Mouse (Mus musculus): ENCODE results near the gene Lima1.
"Not testable (repeated sequence)": the region's sequence is repeated elsewhere in the genome, so short reads cannot be mapped to it uniquely, and the experiment has no call there.

The Lima1 gene

GRCm38 (mm10) chr15:99803186-99803644, 72.0 kb downstream of the Lima1 start:
- no peak for DNase-seq (ENCODE audit: low spot score)

- no peak for DNase-seq (ENCODE audit: low spot score)
Observed at GRCm38 (mm10) chr15:99801885-99802572, 73.2 kb downstream of the Lima1 start.

GRCm38 (mm10) chr15:99799706-99800105, 75.5 kb downstream of the Lima1 start:
- DNase-seq (ENCODE audit: low spot score) = no peak

- DNase-seq (ENCODE audit: low spot score) = no peak
Observed at GRCm38 (mm10) chr15:99797898-99798297, 77.4 kb downstream of the Lima1 start.

- no peak for DNase-seq (ENCODE audit: low spot score)
Observed at GRCm38 (mm10) chr15:99796735-99797134, 78.5 kb downstream of the Lima1 start.

- DNase-seq (ENCODE audit: low spot score) = no peak
Observed at GRCm38 (mm10) chr15:99796066-99796465, 79.2 kb downstream of the Lima1 start.

GRCm38 (mm10) chr15:99792221-99792815, 82.9 kb downstream of the Lima1 start:
- DNase-seq (ENCODE audit: low spot score) = no peak

GRCm38 (mm10) chr15:99791003-99791402, 84.3 kb downstream of the Lima1 start:
- DNase-seq (ENCODE audit: low spot score) = no peak

- DNase-seq (ENCODE audit: low spot score) = no peak
Observed at GRCm38 (mm10) chr15:99790464-99790863, 84.8 kb downstream of the Lima1 start.

GRCm38 (mm10) chr15:99787625-99788120, 87.6 kb downstream of the Lima1 start:
- no peak for DNase-seq (ENCODE audit: low spot score)

GRCm38 (mm10) chr15:99778677-99779335, 96.5 kb downstream of the Lima1 start:
- no peak for DNase-seq (ENCODE audit: low spot score)

- peak; percentile 20 for DNase-seq (ENCODE audit: low spot score)
Observed at GRCm38 (mm10) chr15:99778148-99778547, 97.1 kb downstream of the Lima1 start.

- DNase-seq (ENCODE audit: low spot score) = no peak
Observed at GRCm38 (mm10) chr15:99772925-99773324, 102.3 kb downstream of the Lima1 start.

GRCm38 (mm10) chr15:99772881-99772924, 102.6 kb downstream of the Lima1 start, which contains the start of gene Cers5:
Gene Cers5, minus strand, starts transcription at chr15:99772885.
- not testable (repeated sequence) for DNase-seq (ENCODE audit: low spot score)

GRCm38 (mm10) chr15:99772277-99772880, 102.9 kb downstream of the Lima1 start:
- DNase-seq (ENCODE audit: low spot score) = peak; percentile 57

GRCm38 (mm10) chr15:99771601-99772276, 103.5 kb downstream of the Lima1 start:
- DNase-seq (ENCODE audit: low spot score) = peak; percentile 15

- no peak for DNase-seq (ENCODE audit: low spot score)
Observed at GRCm38 (mm10) chr15:99771004-99771500, 104.2 kb downstream of the Lima1 start.

- DNase-seq (ENCODE audit: low spot score) = no peak
Observed at GRCm38 (mm10) chr15:99768761-99769160, 106.5 kb downstream of the Lima1 start.

GRCm38 (mm10) chr15:99767467-99767866, 107.8 kb downstream of the Lima1 start:
- DNase-seq (ENCODE audit: low spot score) = no peak

GRCm38 (mm10) chr15:99754204-99754603, 121.1 kb downstream of the Lima1 start:
- DNase-seq (ENCODE audit: low spot score) = no peak

GRCm38 (mm10) chr15:99740229-99740628, 135.0 kb downstream of the Lima1 start:
- no peak for DNase-seq (ENCODE audit: low spot score)

GRCm38 (mm10) chr15:99736675-99737074, 138.6 kb downstream of the Lima1 start:
- no peak for DNase-seq (ENCODE audit: low spot score)

All from layer of hippocampus, adult 9-10 months (tissue).